Mouse (Mus musculus) E14TG2a.4 (cell line): ENCODE data around the gene Fez1.

Experiments used
- H3K27me3 ChIP-seq: 2 replicates; pipeline ENCODE4 v1.6.1; 2014; ENCODE audit warnings: low read length, control low read depth; ENCODE audit not compliant: insufficient read depth
- H3K36me3 ChIP-seq: 2 replicates; pipeline ENCODE4 v1.6.1; 2014; ENCODE audit warnings: low read length, control low read depth; ENCODE audit not compliant: insufficient read depth
- H3K4me1 ChIP-seq: replicated peaks from 2 replicates; pipeline ENCODE4 v1.6.1; 2014; ENCODE audit warnings: low read depth, low read length, control low read depth
- H3K4me3 ChIP-seq: replicated peaks from 2 replicates; pipeline ENCODE4 v1.5.1; 2014; ENCODE audit warnings: mild to moderate bottlenecking, low read length
- H3K9me3 ChIP-seq: 2 replicates; pipeline ENCODE4 v1.6.1; 2014; ENCODE audit warnings: low read length, control low read depth
- CTCF ChIP-seq: conservative IDR thresholded peaks from 2 replicates; pipeline ENCODE4 v1.5.1; 2014; ENCODE audit warnings: low read length
- NANOG ChIP-seq: IDR thresholded peaks from 2 replicates; pipeline ENCODE4 v1.6.1; 2014; ENCODE audit warnings: borderline replicate concordance, low read length, mixed read lengths
- POU5F1 ChIP-seq: IDR thresholded peaks from 2 replicates; pipeline ENCODE4 v1.6.1; 2014; ENCODE audit warnings: low read length, borderline replicate concordance

The Fez1 gene

GRCm38 (mm10) chr9:36821644-36822000, at the start of gene Fez1:
Gene Fez1 (plus strand): TSS chr9:36821864.
- Histone ChIP-seq H3K36me3 (no peaks in the 10 kb centered on the region), H3K4me3 (peak within 1 kb of the TSS; percentile 50), H3K4me1 (peaks cover 41% of the 10 kb centered on the region), H3K9me3 (no peaks in the 10 kb centered on the region), H3K27me3 (no peaks in the 10 kb centered on the region)
- TF ChIP-seq NANOG, result no peak
- TF ChIP-seq CTCF, result no peak
- TF ChIP-seq POU5F1, result no peak

DNA sequence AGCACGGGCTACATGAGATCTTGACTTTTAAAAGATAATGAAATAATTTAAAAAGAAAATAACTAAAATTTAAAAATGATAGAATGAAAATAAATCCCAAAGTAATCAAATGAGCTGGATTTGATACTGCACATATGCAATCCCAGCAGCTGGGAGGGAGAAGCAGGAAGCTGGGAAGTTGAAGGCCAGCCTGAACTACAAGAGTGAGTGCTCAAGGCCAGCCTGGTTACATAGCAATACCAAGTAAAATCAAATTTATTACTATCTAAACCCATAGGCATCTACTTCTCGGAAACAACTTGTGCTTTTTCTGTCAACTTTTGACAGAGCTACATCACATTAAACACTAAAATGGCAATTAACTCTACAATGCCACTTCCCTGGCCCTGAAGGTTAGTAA, 37.7 kb upstream of the Fez1 start:
- TF ChIP-seq CTCF (no peak), POU5F1 (no peak), NANOG (no peak)

GRCm38 (mm10) chr9:36792191-36792590, 29.5 kb upstream of the Fez1 start:
- H3K36me3 ChIP-seq, result peaks cover 67% of the 10 kb centered on the region
- no peaks in the 10 kb centered on the region for H3K9me3 ChIP-seq
- no peaks in the 10 kb centered on the region for H3K27me3 ChIP-seq
- peaks cover 48% of the 10 kb centered on the region for H3K4me1 ChIP-seq
- TF ChIP-seq NANOG, result no peak
- no peak for TF ChIP-seq CTCF
- TF ChIP-seq POU5F1, result no peak
- H3K4me3 ChIP-seq, result no peak overlapping the region

More for the DNA sequence above, 37.7 kb upstream of the Fez1 start:
- Histone ChIP-seq H3K4me3 (no peak overlapping the region), H3K36me3 (peaks cover 98% of the 10 kb centered on the region), H3K4me1 (peaks cover 22% of the 10 kb centered on the region), H3K27me3 (no peaks in the 10 kb centered on the region), H3K9me3 (no peaks in the 10 kb centered on the region)

DNA sequence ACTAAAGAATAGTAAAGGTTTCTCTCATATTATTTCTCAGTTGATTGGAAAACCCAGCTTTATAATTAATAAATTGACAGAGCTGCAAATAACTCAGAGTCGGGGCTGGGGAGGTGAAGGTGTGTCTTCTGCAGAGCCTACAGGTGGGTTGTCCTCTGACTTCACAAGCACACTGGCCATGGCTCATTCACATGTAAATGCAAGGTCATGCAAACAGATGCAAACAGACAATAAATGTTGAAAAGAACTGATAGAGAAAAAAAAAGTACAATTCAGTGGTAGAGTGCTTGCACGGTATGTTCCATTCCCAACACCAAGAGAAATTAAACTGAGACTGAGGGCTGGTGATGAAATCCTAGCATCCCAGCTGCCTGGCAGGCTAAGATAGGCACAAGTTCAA, 27.2 kb upstream of the Fez1 start:
- Histone ChIP-seq H3K36me3 (peaks cover 44% of the 10 kb centered on the region), H3K9me3 (no peaks in the 10 kb centered on the region), H3K27me3 (no peaks in the 10 kb centered on the region), H3K4me3 (peak overlapping the region; percentile 58), H3K4me1 (peaks cover 70% of the 10 kb centered on the region)
- TF ChIP-seq CTCF (no peak), NANOG (peak; percentile 23; the same call in 1 of the 2 replicates), POU5F1 (peak; percentile 62; the same call in 1 of the 2 replicates)

- TF ChIP-seq POU5F1, result no peak
- no peak for TF ChIP-seq CTCF
- no peak for TF ChIP-seq NANOG
- Histone ChIP-seq H3K4me3 (peak overlapping the region; percentile 97), H3K27me3 (no peaks in the 10 kb centered on the region)
Measured at GRCm38 (mm10) chr9:36795556-36795955, 26.1 kb upstream of the Fez1 start.

GRCm38 (mm10) chr9:36796224-36796623, 25.4 kb upstream of the Fez1 start:
- H3K9me3 ChIP-seq, result no peaks in the 10 kb centered on the region
- H3K4me3 ChIP-seq, result peak overlapping the region; percentile 97
- H3K27me3 ChIP-seq, result no peaks in the 10 kb centered on the region
- H3K4me1 ChIP-seq, result peaks cover 83% of the 10 kb centered on the region
- no peak for TF ChIP-seq CTCF
- no peak for TF ChIP-seq POU5F1
- TF ChIP-seq NANOG, result no peak
- H3K36me3 ChIP-seq, result peaks cover 26% of the 10 kb centered on the region

More at GRCm38 (mm10) chr9:36795556-36795955, 26.1 kb upstream of the Fez1 start:
- no peaks in the 10 kb centered on the region for H3K9me3 ChIP-seq
- peaks cover 33% of the 10 kb centered on the region for H3K36me3 ChIP-seq
- peaks cover 81% of the 10 kb centered on the region for H3K4me1 ChIP-seq

GRCm38 (mm10) chr9:36796781-36797555, 24.7 kb upstream of the Fez1 start, which contains the start of gene Ei24:
Gene Ei24 (minus strand): TSS chr9:36797393.
- Histone ChIP-seq H3K4me3 (peak within 1 kb of the TSS; percentile 97), H3K27me3 (no peaks in the 10 kb centered on the region), H3K9me3 (no peaks in the 10 kb centered on the region), H3K36me3 (peaks cover 19% of the 10 kb centered on the region), H3K4me1 (peaks cover 85% of the 10 kb centered on the region)
- no peak for TF ChIP-seq NANOG
- TF ChIP-seq POU5F1, result no peak
- TF ChIP-seq CTCF, result no peak

DNA sequence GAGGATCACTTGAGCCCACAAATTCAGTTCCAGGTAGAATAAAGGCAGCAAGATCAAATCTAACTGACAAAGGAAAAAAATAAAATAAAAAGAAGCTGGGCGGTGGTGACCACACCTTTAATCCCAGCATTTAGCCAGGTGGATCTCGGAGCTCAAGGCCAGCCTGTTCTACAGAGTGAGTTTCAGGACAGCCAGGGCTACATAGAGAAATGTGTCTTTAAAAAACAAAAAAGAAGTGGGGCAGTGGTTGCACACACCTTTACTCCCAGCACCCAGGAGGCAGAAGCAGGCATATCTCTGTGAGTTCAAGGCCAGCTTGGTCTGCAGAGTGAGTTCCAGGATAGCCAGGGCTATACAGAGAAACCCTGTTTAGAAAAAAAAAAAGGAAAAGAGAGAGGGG, 19.7 kb upstream of the Fez1 start:
- H3K4me3 ChIP-seq, result no peak overlapping the region
- TF ChIP-seq NANOG (no peak), POU5F1 (no peak), CTCF (no peak)
- H3K9me3 ChIP-seq, result no peaks in the 10 kb centered on the region
- H3K27me3 ChIP-seq, result no peaks in the 10 kb centered on the region
- H3K4me1 ChIP-seq, result peaks cover 89% of the 10 kb centered on the region
- H3K36me3 ChIP-seq, result no peaks in the 10 kb centered on the region

DNA sequence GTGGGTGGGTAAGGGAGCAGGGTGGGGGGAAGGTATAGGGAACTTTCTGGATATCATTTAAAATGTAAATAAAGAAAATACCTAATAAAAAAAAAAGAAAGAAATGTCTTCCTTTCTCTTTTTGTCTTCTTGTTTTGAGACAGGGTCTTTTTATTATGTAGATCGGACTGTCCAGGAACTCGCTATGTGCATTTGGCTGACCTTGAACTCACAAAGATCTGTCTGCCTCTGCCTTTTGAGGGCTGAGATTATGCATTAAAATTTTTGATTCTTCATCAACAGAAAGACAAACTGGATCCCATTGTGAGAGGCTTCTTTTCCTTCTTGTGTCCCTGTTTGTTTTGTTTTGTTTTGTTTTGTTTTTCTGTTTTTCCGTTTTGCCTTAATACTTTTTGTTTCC, 18.7 kb upstream of the Fez1 start:
- 0 out of 2 replicates have a peak overlapping the region, but pooled peaks have one; percentile 7 for H3K4me3 ChIP-seq
- H3K4me1 ChIP-seq, result peaks cover 82% of the 10 kb centered on the region
- no peaks in the 10 kb centered on the region for H3K27me3 ChIP-seq
- no peak for TF ChIP-seq NANOG
- no peak for TF ChIP-seq CTCF
- no peak for TF ChIP-seq POU5F1
- no peaks in the 10 kb centered on the region for H3K9me3 ChIP-seq
- no peaks in the 10 kb centered on the region for H3K36me3 ChIP-seq
